Mouse (Mus musculus) olfactory bulb, adult 2 months (tissue): Measurements from ENCODE around the gene Hist1h4b.

ENCODE experiments used
- CTCF ChIP-seq: fragments of 200-500 bp; IDR thresholded peaks from 2 replicates; pipeline ENCODE4 v1.5.1; 2012; ENCODE audit warnings: low read depth, mild to moderate bottlenecking, low read length, moderate library complexity; ENCODE audit not compliant: insufficient read depth
- POLR2A ChIP-seq: fragments of 200-500 bp; IDR thresholded peaks from 2 replicates; pipeline ENCODE4 v1.6.1; 2012; ENCODE audit warnings: mild to moderate bottlenecking, low read depth, low read length, moderate library complexity; ENCODE audit not compliant: insufficient read depth

- TF ChIP-seq CTCF (no peak), POLR2A (no peak)
Measured at GRCm38 (mm10) chr13:23743963-23744362, 12.8 kb upstream of the Hist1h4b start.
